Mouse (Mus musculus): ENCODE measurements around the gene Bex6. TPM values are rescaled to one million over a fixed set of nuclear protein-coding genes. Genes with fewer than 3 reads are reported as not detected.
"Not testable (repeated sequence)": the region's sequence is repeated elsewhere in the genome, so short reads cannot be mapped to it uniquely, and the experiment has no call there.

Gene Bex6
- total RNA-seq, 2 experiments from 2014 or later: not detected

GRCm38 (mm10) chr16:32173401-32173800 is 6.2 kb upstream of the Bex6 start:
- DNase-seq (ENCODE audit: low spot score in 2 of 2): no peak

DNA sequence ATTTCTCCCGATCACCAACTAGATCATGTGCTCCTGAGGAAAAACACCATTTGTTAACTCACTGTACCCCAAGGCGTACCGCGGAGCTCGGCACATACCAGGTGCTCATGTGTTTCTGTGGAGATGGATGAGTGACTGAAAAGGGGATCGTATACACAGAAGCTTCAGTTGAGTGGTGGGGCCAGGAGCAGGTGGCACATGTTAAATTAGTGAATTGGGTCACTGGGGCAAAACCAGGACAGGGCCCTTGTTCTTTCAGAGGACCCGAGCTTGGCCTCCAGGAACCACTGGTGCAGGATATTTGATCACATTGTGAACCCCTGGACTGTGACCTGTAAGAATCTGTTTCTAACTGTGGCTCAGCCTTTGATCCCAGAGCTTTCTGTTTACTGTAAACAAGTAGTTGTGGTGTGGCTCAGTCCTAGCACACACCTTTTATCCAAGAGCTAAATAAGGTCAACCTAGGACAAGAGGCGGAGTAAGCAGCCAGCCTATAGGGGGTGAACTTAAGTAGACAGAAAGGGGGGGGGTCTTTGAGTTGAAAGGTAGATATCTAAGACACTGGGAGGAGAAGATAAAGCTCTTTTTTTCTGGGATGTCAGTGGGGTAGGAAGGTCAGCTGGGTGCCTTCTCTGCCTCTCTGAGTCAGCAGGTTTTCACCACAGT is 5.2 kb upstream of the Bex6 start:
- DNase-seq (ENCODE audit: low spot score in 2 of 2): no peak

DNA sequence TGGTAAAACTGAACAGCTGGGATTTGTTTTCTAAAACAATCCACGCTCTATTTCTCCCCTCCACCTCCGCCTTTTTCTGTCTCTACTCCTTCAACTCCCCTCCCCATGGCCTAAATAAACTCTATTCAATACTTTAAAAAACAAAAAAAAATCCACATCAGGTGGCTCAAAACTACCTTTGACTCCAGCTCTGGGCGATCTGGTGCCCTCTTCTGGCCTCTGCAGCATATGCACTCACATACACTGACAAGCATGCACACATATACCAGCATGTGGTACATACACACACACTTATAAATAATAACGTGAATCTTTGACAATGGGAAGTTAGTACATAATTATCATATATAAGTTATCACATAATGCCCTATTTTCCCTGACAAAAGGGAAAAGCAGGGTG is 4.6 kb upstream of the Bex6 start:
- DNase-seq (ENCODE audit: low spot score in 2 of 2): no peak

DNA sequence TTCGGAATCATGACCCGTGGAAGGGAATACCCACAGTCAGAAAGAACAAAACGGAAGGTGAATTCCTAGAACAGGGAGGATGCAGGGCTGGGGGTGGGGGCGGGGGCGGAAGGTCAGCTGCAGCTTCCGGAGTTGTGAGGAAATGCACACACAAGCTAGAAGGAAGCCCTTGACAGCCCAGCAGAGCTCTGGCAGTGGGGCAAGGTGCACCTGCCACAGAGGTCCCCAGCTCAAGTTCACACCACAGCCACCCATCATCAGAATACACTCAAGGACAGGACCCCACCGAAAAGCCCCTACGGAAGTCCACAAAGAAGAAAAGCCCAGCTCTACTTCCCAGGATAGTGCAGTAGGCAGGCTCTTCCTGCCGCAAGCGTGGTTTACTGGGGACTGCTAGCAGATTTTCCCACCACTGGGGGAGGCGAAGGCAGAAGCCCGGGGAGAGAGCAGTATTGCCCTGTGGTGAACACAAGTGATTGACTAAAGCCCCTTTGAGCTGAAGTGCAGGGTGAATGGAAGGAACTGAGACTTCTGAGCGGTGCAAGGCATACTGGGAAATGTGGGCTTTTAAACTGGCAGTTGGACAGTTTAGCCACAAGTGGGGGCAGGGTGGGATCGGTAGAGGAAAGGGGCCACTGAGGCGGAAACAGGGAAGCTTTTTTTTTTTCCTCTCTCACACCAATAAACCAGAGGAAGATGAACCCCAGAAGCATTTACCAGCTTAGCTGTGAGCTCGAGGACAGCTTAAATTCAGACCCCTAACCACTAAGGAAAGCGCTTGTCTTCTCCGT is 2.5 kb upstream of the Bex6 start:
- DNase-seq (ENCODE audit: low spot score in 2 of 2): no peak

DNA sequence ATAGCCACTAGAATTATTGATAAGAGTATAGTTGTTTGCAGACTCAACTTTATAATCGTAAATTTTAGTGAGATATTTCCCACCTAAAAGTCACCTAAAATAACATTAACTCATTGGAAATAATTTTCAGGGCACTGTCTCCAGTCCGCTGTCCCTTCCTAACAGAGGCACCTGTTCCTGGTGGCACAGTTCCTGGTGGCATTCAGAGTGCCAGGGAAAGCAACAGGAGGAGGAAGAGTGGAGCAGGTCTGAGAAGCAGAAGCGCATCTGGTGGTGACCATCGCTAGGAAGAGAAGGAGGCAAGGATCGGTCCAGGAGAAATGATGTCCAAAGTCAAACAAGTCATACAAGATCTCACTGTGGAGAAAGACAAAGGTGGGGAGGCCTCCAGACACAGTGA is 6.4 kb downstream of the Bex6 start:
- DNase-seq (ENCODE audit: low spot score in 2 of 2): no peak

GRCm38 (mm10) chr16:32189109-32189508 is 9.5 kb downstream of the Bex6 start:
- no peak for DNase-seq (ENCODE audit: low spot score in 2 of 2)

- no peak for DNase-seq (ENCODE audit: low spot score in 2 of 2)
These were observed 10.4 kb downstream of the Bex6 start for GRCm38 (mm10) chr16:32190011-32190441.

- no peak for DNase-seq (ENCODE audit: low spot score in 2 of 2)
These were observed 20.8 kb downstream of the Bex6 start for GRCm38 (mm10) chr16:32200256-32201003.

- DNase-seq (ENCODE audit: low spot score in 2 of 2): no peak
These were observed 21.3 kb downstream of the Bex6 start for GRCm38 (mm10) chr16:32201004-32201325.

DNA sequence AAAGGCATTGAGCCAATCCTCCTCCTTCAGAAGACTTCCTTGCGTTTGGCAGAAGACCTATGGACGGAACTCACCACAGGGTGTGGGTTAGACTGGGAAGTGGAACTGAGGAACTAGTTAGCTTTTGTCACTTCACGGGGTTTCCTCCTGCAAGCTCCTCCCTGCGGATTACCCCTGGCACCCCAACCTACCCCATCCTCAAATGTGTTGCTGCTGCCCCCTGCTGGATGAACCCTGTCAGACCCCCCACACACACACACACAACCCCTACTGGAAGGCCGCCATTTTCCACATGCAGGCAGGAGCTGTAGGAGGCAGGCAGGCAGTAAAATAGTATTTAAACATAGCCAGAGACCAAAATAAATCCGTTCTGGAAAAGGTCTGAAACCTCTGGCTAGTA is 23.1 kb downstream of the Bex6 start:
- peak in 1 of 2 experiments; percentile 55 for DNase-seq (ENCODE audit: low spot score in 2 of 2)

DNA sequence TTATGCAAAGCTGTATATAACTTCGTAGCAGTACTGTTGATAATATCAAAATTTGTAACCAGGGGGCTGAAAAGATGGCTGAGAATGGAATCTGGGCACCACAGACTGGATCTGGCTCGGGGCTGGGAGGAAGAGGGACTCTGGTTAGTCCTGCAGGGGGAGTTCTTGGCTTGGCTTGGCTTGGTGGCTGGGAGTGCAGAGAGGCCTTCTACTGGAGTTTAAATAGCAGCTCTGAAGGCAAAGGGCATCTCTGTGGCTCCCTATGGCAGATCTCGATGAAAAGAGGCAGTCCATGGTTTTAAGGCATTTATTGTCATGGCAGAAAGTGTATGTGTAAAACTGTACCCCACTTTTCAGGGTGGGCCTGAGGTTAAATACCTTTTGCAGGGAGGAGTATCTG is 25.3 kb downstream of the Bex6 start:
- no peak for DNase-seq (ENCODE audit: low spot score in 2 of 2)

GRCm38 (mm10) chr16:32214156-32214555 is 34.5 kb downstream of the Bex6 start:
- DNase-seq (ENCODE audit: low spot score in 2 of 2): no peak

- no peak for DNase-seq (ENCODE audit: low spot score in 2 of 2)
These were observed 35.4 kb downstream of the Bex6 start for GRCm38 (mm10) chr16:32214804-32215576.

DNA sequence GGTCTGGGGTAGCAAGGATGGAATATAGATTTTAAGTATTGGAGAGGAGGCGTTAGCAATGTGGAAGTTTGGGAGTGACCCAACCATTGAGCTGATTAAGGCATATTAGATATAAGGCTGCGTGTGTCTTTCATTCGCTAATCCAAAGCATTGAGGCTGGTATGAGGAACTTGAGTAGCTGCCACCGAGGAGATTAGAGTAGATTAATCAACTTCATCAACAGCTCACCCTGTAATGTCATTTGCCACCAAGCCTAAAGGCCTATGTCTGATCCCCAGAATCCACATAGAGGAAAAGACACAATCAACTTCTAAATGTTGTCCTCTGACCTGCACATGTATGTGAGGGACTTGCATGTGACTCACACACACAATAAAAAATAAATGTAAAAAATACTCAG is 42.2 kb downstream of the Bex6 start:
- no peak for DNase-seq (ENCODE audit: low spot score in 2 of 2)

DNA sequence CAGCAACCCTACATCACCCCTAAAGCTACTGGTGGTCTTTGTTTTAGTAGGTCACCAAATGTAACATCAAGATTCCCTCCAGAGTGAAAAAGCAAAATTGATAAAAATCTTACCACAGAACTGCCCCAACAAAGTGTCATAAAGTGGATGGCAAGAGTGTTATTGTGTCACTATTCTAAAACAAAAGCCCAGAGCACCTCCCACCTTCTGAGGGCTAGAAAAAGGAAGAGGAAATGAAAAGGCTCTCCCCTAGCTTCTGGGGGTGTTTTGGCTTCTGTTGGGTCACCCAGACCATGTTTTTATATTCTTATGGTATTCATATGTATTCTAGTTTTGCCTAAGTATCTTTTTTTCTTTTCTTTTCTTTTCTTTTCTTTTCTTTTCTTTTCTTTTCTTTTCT is 42.8 kb downstream of the Bex6 start:
- no peak for DNase-seq (ENCODE audit: low spot score in 2 of 2)

DNA sequence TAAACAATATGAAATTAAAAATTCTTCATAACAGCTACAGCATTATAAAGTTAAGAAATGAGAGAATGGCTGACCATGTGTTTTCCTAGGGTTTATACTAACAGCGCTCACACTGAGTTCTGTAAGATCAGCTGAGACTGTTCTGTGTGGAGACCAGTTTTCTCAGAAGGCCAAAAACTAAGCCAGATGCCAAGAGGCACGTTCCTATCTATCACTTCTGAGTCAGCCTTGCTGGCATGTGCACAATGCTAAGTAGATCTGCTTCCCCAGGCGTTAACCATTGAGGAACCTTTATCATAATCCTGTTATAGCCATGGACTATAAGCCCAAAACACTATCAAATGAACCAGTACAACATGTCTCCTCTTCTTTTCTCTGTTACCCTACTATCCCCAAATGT is 52.4 kb downstream of the Bex6 start:
- not testable (repeated sequence) for DNase-seq (ENCODE audit: low spot score in 2 of 2)

Other genes with a start within 250 kb of the Bex6 start
- 1 to 10 TPM in 1 of 2 experiments, under 1 TPM in 1; 0.90 to 1.3 TPM for gene Pigz, start 246.0 kb upstream of the Bex6 start, total RNA-seq (2021)
- gene 0610012G03Rik, start 231.3 kb upstream of the Bex6 start, total RNA-seq (2021): 10 to 100 TPM; 38.5 to 39.7 TPM
- 10 to 100 TPM; 47.9 to 48.2 TPM for gene Ncbp2, start 231.3 kb upstream of the Bex6 start, total RNA-seq (2021)
- 10 to 100 TPM; 27.3 to 27.4 TPM for gene Senp5, start 176.5 kb upstream of the Bex6 start, total RNA-seq (2021)
- gene Pak2, start 100.5 kb upstream of the Bex6 start, total RNA-seq (2021): 10 to 100 TPM; 54.8 to 57.8 TPM
- gene Pigx, start 80.1 kb upstream of the Bex6 start, total RNA-seq (2021): 10 to 100 TPM; 39.0 to 39.2 TPM
- gene Cep19, start 80.0 kb upstream of the Bex6 start, total RNA-seq (2021): 10 to 100 TPM; 14.5 to 16.2 TPM
- gene Nrros, start 14.2 kb upstream of the Bex6 start, total RNA-seq (2021): 10 to 100 TPM; 12.3 to 13.7 TPM
- 10 to 100 TPM; 26.9 to 27.3 TPM for gene Fbxo45, start 67.3 kb downstream of the Bex6 start, total RNA-seq (2021)
- gene Wdr53, start 67.4 kb downstream of the Bex6 start, total RNA-seq (2021): 10 to 100 TPM; 16.5 to 17.9 TPM
- gene Smco1, start 91.6 kb downstream of the Bex6 start, total RNA-seq (2021): under 1 TPM; 0.20 to 0.23 TPM
- gene Rnf168, start 97.6 kb downstream of the Bex6 start, total RNA-seq (2021): 10 to 100 TPM; 29.5 to 32.8 TPM
- gene Ubxn7, start 152.4 kb downstream of the Bex6 start, total RNA-seq (2021): 10 to 100 TPM; 79.1 to 88.6 TPM
- not detected for gene Tm4sf19, start 220.7 kb downstream of the Bex6 start, total RNA-seq (2021)
- 1 to 10 TPM; 8.9 to 9.2 TPM for gene Tctex1d2, start 239.9 kb downstream of the Bex6 start, total RNA-seq (2021)

All from adrenal gland, postnatal 4 days (tissue).